Mouse (Mus musculus) kidney, adult 2 months (tissue): ENCODE measurements around the gene Chchd6. TPM values are rescaled to one million over a fixed set of nuclear protein-coding genes. Genes with fewer than 3 reads are reported as not detected.

Experiments
- DNase-seq: peaks from one replicate; pipeline ENCODE4 v3.0.0; 2021
- H3K27ac ChIP-seq: fragments of 200-500 bp; 2 replicates; pipeline ENCODE4 v1.5.1; 2012; ENCODE audit warnings: low read depth, low read length, control low read depth, inconsistent platforms; ENCODE audit not compliant: insufficient read depth
- H3K27me3 ChIP-seq: fragments of 200-500 bp; replicated peaks from 2 replicates; pipeline ENCODE4 v1.6.1; 2012; ENCODE audit warnings: mild to moderate bottlenecking, moderate library complexity, low read length, inconsistent platforms; ENCODE audit not compliant: control insufficient read depth, insufficient read depth
- H3K36me3 ChIP-seq: fragments of 200-500 bp; 2 replicates; pipeline ENCODE4 v1.6.1; 2012; ENCODE audit warnings: mild to moderate bottlenecking, moderate library complexity, low read length, inconsistent platforms; ENCODE audit not compliant: control insufficient read depth, insufficient read depth
- H3K4me1 ChIP-seq: fragments of 200-500 bp; 2 replicates; pipeline ENCODE4 v1.6.1; 2011; ENCODE audit warnings: low read length; ENCODE audit not compliant: control insufficient read depth, insufficient read depth
- H3K4me3 ChIP-seq: fragments of 200-500 bp; 2 replicates; pipeline ENCODE4 v1.5.1; 2011; ENCODE audit warnings: mild to moderate bottlenecking, low read depth, low read length, control low read depth; ENCODE audit not compliant: insufficient read depth
- CTCF ChIP-seq: fragments of 200-500 bp; conservative IDR thresholded peaks from 2 replicates; pipeline ENCODE4 v1.5.1; 2011; ENCODE audit warnings: low read depth, mild to moderate bottlenecking, control low read depth, low read length, moderate library complexity, mixed read lengths; ENCODE audit not compliant: insufficient read depth, insufficient read length
- POLR2A ChIP-seq: fragments of 200-500 bp; IDR thresholded peaks from one replicate; pipeline ENCODE4 v1.6.1; 2011; ENCODE audit warnings: low read depth, low read length, control low read depth
- WGBS: fragments of 180-500 bp; shearing (Covaris S2); methylation state at CpG from one replicate; pipeline ENCODE4 v1.1.7; 2018; 5-methylcytosine and 5-hydroxymethylcytosine counted together
- polyA plus RNA-seq: library from polyadenylated mRNA; depleted of rRNA; stranded (reverse); fragments of >200 nt; gene quantifications from 2 replicates; pipeline ENCODE4 v1.2.3, GENCODE M21; 2012; rRNA removed

Gene Chchd6
- 86.5 and 103 TPM in 2 replicates for polyA plus RNA-seq

- DNase-seq = peak; percentile 97
- no peak for TF ChIP-seq POLR2A
- TF ChIP-seq CTCF = no peak
- no peaks in the 10 kb centered on the region; the same call in 1 of the 2 replicates for H3K4me1 ChIP-seq
- under 1% methylated on average over 56 of the region's 56 CpGs for WGBS
- no peaks in the 10 kb centered on the region for H3K27me3 ChIP-seq
- H3K36me3 ChIP-seq = no peaks in the 10 kb centered on the region
- no peak within 1 kb of the TSS for H3K27ac ChIP-seq
- peak within 1 kb of the TSS; percentile 58 for H3K4me3 ChIP-seq
Observed at GRCm38 (mm10) chr6:89595018-89595776, at the start of gene Chchd6. TSS of gene Chchd6 (minus strand) at chr6:89595652.

GRCm38 (mm10) chr6:89644271-89645075 lies 49.0 kb upstream of the Chchd6 start:
- DNase-seq = peak; percentile 98
- Histone ChIP-seq H3K27ac (peak overlapping the region; percentile 73), H3K4me1 (peaks cover 8% of the 10 kb centered on the region), H3K27me3 (no peaks in the 10 kb centered on the region), H3K36me3 (no peaks in the 10 kb centered on the region), H3K4me3 (peak overlapping the region; percentile 59)
- under 1% methylated on average over 41 of the region's 41 CpGs for WGBS
- no peak for TF ChIP-seq POLR2A

GRCm38 (mm10) chr6:89643798-89644270 lies 48.4 kb upstream of the Chchd6 start, which contains the start of gene Txnrd3:
TSS of gene Txnrd3 (plus strand) at chr6:89643988.
- H3K4me1 ChIP-seq = peaks cover 3% of the 10 kb centered on the region
- peak; percentile 97 for DNase-seq
- TF ChIP-seq CTCF (0 out of 2 replicates have a peak, but pooled peaks have one; percentile 22), POLR2A (no peak)
- under 1% methylated on average over 51 of the region's 51 CpGs for WGBS
- no peaks in the 10 kb centered on the region for H3K36me3 ChIP-seq
- H3K27ac ChIP-seq = peak within 1 kb of the TSS; percentile 73
- H3K27me3 ChIP-seq = no peaks in the 10 kb centered on the region
- H3K4me3 ChIP-seq = peak within 1 kb of the TSS; percentile 59

GRCm38 (mm10) chr6:89639025-89639424 lies 43.6 kb upstream of the Chchd6 start:
- DNase-seq = peak; percentile 55
- Histone ChIP-seq H3K4me1 (no peaks in the 10 kb centered on the region), H3K27me3 (no peaks in the 10 kb centered on the region), H3K36me3 (no peaks in the 10 kb centered on the region), H3K27ac (no peak overlapping the region), H3K4me3 (no peak overlapping the region)
- TF ChIP-seq CTCF (peak; percentile 59), POLR2A (no peak)
- WGBS = 54% methylated on average over 2 of the region's 2 CpGs

GRCm38 (mm10) chr6:89637977-89638376 lies 42.5 kb upstream of the Chchd6 start:
- H3K27ac ChIP-seq = no peak overlapping the region
- H3K36me3 ChIP-seq = no peaks in the 10 kb centered on the region
- peaks cover 4% of the 10 kb centered on the region; the same call in 1 of the 2 replicates for H3K4me1 ChIP-seq
- no peak for DNase-seq
- TF ChIP-seq CTCF = no peak
- TF ChIP-seq POLR2A = no peak
- WGBS = 87% methylated on average over 4 of the region's 4 CpGs
- no peak overlapping the region for H3K4me3 ChIP-seq
- H3K27me3 ChIP-seq = no peaks in the 10 kb centered on the region

GRCm38 (mm10) chr6:89634400-89634799 lies 38.9 kb upstream of the Chchd6 start:
- 58% methylated on average over 8 of the region's 8 CpGs for whole genome bisulfite sequencing
- peak; percentile 10 for DNase-seq
- no peak overlapping the region for H3K4me3 ChIP-seq
- H3K4me1 ChIP-seq = peaks cover 4% of the 10 kb centered on the region; the same call in 1 of the 2 replicates
- H3K36me3 ChIP-seq = no peaks in the 10 kb centered on the region
- no peaks in the 10 kb centered on the region for H3K27me3 ChIP-seq
- TF ChIP-seq POLR2A = no peak
- no peak for TF ChIP-seq CTCF
- H3K27ac ChIP-seq = no peak overlapping the region

GRCm38 (mm10) chr6:89633115-89633514 lies 37.7 kb upstream of the Chchd6 start:
- Histone ChIP-seq H3K4me1 (peaks cover 4% of the 10 kb centered on the region; the same call in 1 of the 2 replicates), H3K36me3 (no peaks in the 10 kb centered on the region), H3K27me3 (no peaks in the 10 kb centered on the region), H3K27ac (no peak overlapping the region), H3K4me3 (no peak overlapping the region)
- peak; percentile 47 for DNase-seq
- TF ChIP-seq POLR2A = no peak
- TF ChIP-seq CTCF = no peak
- WGBS = 31% methylated on average over 7 of the region's 7 CpGs
